Mouse (Mus musculus) forebrain, embryonic 12.5 days (tissue): ENCODE measurements around the gene Svs1. TPM values are rescaled to one million over a fixed set of nuclear protein-coding genes. Genes with fewer than 3 reads are reported as not detected.
"Not testable (repeated sequence)": the region's sequence is repeated elsewhere in the genome, so short reads cannot be mapped to it uniquely, and the experiment has no call there.

Experiments
- ATAC-seq: fragments of 200-750 bp; cut with Nextera tagmentation; 2 replicates; pipeline ENCODE4 v1.8.0; 2017; ENCODE audit warnings: moderate TSS enrichment; ENCODE audit not compliant: low FRiP score
- H3K27ac ChIP-seq: fragments of 300-500 bp; sonication (generic); 2 replicates; pipeline ENCODE4 v1.5.1; 2016; ENCODE audit warnings: mild to moderate bottlenecking
- H3K27me3 ChIP-seq: fragments of 300-500 bp; sonication (generic); 2 replicates; pipeline ENCODE4 v1.6.1; 2016; ENCODE audit warnings: mild to moderate bottlenecking
- H3K36me3 ChIP-seq: fragments of 300-500 bp; sonication (generic); replicated peaks from 2 replicates; pipeline ENCODE4 v1.6.1; 2016; ENCODE audit warnings: mild to moderate bottlenecking
- H3K4me1 ChIP-seq: fragments of 300-500 bp; sonication (generic); 2 replicates; pipeline ENCODE4 v1.6.1; 2016
- H3K4me2 ChIP-seq: fragments of 300-500 bp; sonication (generic); 2 replicates; pipeline ENCODE4 v1.6.1; 2016; ENCODE audit warnings: mild to moderate bottlenecking, moderate library complexity
- H3K4me3 ChIP-seq: fragments of 300-500 bp; sonication (generic); replicated peaks from 2 replicates; pipeline ENCODE4 v1.5.1; 2016; ENCODE audit warnings: mild to moderate bottlenecking
- H3K9ac ChIP-seq: fragments of 300-500 bp; sonication (generic); 2 replicates; pipeline ENCODE4 v1.6.1; 2016; ENCODE audit warnings: mild to moderate bottlenecking
- H3K9me3 ChIP-seq: fragments of 300-500 bp; sonication (generic); 2 replicates; pipeline ENCODE4 v1.6.1; 2016
- WGBS: fragments of 180-500 bp; shearing (Covaris S2); methylation state at CpG from one replicate; pipeline ENCODE4 v1.1.7; 2016; 5-methylcytosine and 5-hydroxymethylcytosine counted together
- polyA plus RNA-seq: library from polyadenylated mRNA; unstranded; fragments of >200 nt; fragmentation: Nextera tagmentation; extraction: Ambion mirVana; gene quantifications from 2 replicates; pipeline ENCODE4 v1.2.1, GENCODE M21; 2016

Gene Svs1
- not detected in 2 replicates for polyA plus RNA-seq

DNA sequence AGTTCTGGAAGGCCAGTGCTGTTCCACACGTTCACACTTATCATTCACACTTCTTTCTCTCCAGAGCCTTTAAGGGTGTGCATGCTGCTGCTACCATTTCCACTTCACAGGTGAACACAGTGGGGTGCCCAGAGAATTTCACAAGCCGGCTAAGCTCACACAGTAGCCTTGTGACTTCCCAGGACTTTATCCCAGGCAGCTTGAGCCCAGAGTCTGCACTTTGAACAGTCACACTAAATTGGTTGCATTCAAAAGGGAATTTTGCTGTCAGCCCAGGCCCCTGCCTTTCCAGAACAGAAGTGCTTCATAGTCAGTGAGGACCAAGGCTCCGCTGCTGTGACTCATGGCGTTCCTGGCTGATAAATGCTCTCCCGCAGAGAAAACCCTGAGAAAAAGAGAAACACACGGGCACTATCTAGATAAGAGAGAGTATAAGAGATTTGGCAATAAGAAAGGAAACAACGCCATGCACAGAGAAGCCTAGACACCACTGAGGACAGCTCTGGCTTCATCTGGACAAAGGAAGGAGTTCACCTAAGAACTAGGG lies at the start of gene Svs1:
Gene Svs1, plus strand, starts transcription at position 418 of the 547 bp plus-strand sequence.
- Histone ChIP-seq H3K9me3 (no peaks in the 10 kb centered on the region), H3K4me3 (no peak within 1 kb of the TSS), H3K4me2 (no peak within 1 kb of the TSS), H3K9ac (no peak within 1 kb of the TSS), H3K27ac (no peak within 1 kb of the TSS), H3K36me3 (no peaks in the 10 kb centered on the region), H3K27me3 (no peaks in the 10 kb centered on the region), H3K4me1 (no peaks in the 10 kb centered on the region)
- WGBS, result 68% methylated on average over 7 of the region's 7 CpGs
- no peak for ATAC-seq

DNA sequence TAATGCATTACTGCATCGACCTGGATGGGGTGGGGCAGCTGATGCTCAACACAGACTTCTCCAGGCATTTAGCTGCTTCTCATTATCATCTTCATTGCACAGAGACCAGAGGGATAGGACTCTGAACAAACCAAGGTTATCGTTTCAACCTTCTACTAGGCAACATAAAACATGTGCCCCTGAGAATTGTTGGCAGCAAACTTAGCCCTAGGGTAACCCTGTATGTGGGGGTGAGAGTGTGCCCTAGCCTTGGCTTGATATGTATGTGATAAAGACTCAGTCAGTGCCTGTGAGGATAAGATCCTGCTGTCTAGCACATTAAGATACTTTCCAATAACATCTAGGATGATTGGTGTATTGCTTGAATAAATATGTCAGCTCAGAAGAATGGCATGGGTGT lies 37.1 kb upstream of the Svs1 start:
- WGBS, result 83% methylated on average over 2 of the region's 2 CpGs
- H3K27ac ChIP-seq, result no peak overlapping the region
- ATAC-seq, result no peak
- no peaks in the 10 kb centered on the region for H3K27me3 ChIP-seq
- H3K4me2 ChIP-seq, result no peak overlapping the region
- no peak overlapping the region for H3K4me3 ChIP-seq
- H3K36me3 ChIP-seq, result no peaks in the 10 kb centered on the region
- no peaks in the 10 kb centered on the region for H3K4me1 ChIP-seq
- no peak overlapping the region for H3K9ac ChIP-seq
- no peaks in the 10 kb centered on the region for H3K9me3 ChIP-seq

DNA sequence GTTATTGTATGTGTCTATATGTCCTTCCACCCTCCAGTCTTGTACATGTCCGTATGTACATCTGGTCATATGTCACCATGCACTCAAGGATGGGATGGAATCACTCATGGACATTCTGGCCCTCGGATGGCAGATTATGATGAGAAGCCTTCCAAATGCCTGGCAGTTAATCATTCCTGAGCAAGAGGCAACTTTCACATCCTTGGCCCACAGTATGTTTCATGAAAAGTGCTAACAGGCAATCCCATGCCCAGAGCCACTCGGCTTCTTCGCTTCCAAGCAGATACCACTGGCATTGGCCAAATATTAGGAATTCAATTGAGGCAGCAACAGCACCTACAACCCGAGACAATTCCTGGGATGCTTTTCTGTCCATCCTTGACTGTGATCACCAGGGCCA lies 36.0 kb upstream of the Svs1 start:
- no peak overlapping the region for H3K9ac ChIP-seq
- no peak overlapping the region for H3K27ac ChIP-seq
- no peaks in the 10 kb centered on the region for H3K36me3 ChIP-seq
- ATAC-seq, result no peak
- no peaks in the 10 kb centered on the region for H3K27me3 ChIP-seq
- no peaks in the 10 kb centered on the region for H3K9me3 ChIP-seq
- H3K4me3 ChIP-seq, result no peak overlapping the region
- H3K4me1 ChIP-seq, result no peaks in the 10 kb centered on the region
- no peak overlapping the region for H3K4me2 ChIP-seq
- WGBS, result 86% methylated on average over 5 of the region's 5 CpGs

DNA sequence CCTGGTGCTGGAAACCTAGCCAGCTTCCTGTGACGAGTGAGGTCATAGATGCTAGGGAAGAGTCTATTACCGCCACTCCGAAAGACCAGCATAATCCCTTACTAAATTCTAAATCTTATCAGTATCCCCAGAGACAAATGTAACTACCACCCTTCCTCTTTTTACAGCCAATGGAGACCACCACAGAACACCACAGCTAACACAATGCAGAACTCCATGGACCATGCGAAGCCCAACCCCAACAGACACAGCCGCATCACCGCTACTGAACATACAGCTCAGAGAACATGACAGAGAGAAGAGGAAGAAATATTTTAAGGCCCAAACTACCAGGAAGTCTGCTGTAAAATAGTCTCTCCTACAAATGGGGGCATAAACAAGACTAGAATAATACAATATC lies 35.0 kb upstream of the Svs1 start:
- WGBS, result 90% methylated on average over 6 of the region's 6 CpGs
- no peak for ATAC-seq
- no peaks in the 10 kb centered on the region for H3K4me1 ChIP-seq

DNA sequence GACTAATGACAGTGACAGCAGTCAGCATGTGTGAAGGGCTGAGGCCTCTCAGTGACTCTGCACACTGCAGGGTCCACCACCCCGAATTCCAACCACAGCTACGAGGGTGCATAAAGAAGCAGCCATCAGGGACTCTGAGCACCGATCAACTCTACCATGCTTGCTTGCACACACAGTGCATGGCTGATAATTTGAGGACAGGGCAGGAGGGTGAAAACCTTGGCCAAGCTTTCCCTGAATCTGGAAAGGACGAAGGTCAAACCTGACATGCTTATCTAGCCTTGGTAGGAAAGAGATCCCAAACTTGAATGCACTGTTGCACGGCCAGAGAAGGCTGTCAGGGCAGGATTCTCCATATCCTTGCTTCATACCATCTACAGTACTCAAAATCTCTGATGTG lies 33.4 kb upstream of the Svs1 start:
- Histone ChIP-seq H3K4me2 (no peak overlapping the region), H3K27ac (no peak overlapping the region), H3K36me3 (no peaks in the 10 kb centered on the region), H3K4me3 (no peak overlapping the region), H3K9me3 (no peaks in the 10 kb centered on the region), H3K27me3 (no peaks in the 10 kb centered on the region), H3K9ac (no peak overlapping the region), H3K4me1 (no peaks in the 10 kb centered on the region)
- no peak for ATAC-seq
- 88% methylated on average over 5 of the region's 5 CpGs for WGBS

More for the DNA sequence above, 35.0 kb upstream of the Svs1 start:
- Histone ChIP-seq H3K9ac (no peak overlapping the region), H3K27ac (no peak overlapping the region), H3K4me3 (no peak overlapping the region), H3K36me3 (no peaks in the 10 kb centered on the region), H3K27me3 (no peaks in the 10 kb centered on the region), H3K4me2 (no peak overlapping the region), H3K9me3 (no peaks in the 10 kb centered on the region)

DNA sequence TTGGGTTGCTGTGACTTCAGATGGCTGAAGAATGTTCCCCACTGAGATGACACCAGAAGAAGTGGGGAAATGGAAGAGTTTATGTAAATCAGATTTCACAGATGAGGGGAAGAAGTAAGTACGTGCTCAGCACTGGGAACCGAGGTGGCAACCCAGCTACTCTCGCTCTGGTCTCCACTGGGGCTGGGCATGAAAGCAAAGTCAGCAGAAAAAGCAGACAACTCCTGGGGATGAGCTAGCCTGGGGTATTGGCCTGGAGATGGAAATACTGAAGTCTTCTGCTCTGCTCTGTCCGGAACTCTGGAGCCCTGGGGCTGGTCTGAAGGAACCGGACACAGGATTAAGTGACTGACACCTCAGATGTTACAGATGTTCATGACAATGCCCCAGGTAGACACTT lies 32.5 kb upstream of the Svs1 start:
- Histone ChIP-seq H3K4me1 (no peaks in the 10 kb centered on the region), H3K4me2 (no peak overlapping the region), H3K36me3 (no peaks in the 10 kb centered on the region), H3K27ac (no peak overlapping the region), H3K9ac (no peak overlapping the region), H3K4me3 (no peak overlapping the region), H3K27me3 (no peaks in the 10 kb centered on the region), H3K9me3 (no peaks in the 10 kb centered on the region)
- 79% methylated on average over 5 of the region's 5 CpGs for WGBS
- ATAC-seq, result no peak

DNA sequence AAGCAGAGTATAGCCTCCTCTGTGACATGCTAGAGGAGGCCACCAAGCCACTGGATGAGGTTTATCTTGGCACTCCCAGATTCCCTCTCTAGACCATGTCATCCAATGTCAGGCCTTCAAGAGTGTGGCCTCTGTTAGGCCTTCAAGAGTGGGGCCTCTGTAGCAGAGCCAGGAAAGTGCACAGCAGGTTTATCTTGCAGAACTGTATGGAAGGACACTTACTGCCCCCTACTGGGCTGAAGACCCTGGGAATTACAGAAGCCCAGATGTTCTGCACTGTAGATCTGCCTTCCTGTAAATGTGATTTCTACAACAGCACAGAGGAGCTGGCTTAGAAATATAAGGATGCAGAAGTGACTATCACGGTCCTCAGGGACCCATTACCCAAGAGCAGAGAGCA lies 31.7 kb upstream of the Svs1 start:
- Histone ChIP-seq H3K4me3 (no peak overlapping the region), H3K27me3 (no peaks in the 10 kb centered on the region)
- ATAC-seq, result no peak

DNA sequence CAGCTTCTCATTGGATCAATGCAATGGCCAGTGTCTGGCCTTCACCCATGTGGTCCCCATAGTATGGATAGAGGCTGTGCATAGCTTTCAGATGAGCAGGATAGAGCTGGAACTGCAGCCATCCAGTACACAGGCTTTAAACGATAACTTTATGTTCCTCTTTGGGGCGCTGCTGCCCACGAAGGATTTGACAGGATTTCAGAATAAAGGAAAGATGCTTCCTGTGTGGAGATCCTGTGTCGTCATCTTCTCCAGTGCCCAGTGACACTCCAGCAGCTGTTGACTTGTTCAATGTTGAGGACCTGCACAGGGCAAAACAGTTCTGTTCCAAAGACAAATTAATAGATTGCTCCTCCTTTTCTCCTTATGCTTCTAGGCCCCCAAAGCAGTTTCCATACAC lies 29.9 kb upstream of the Svs1 start:
- Histone ChIP-seq H3K4me2 (no peak overlapping the region), H3K9me3 (no peaks in the 10 kb centered on the region), H3K4me3 (no peak overlapping the region), H3K27me3 (0 out of 2 replicates have a peak, but pooled peaks cover 5% of the 10 kb centered on the region), H3K27ac (no peak overlapping the region), H3K9ac (no peak overlapping the region), H3K4me1 (no peaks in the 10 kb centered on the region), H3K36me3 (no peaks in the 10 kb centered on the region)
- ATAC-seq, result no peak
- 87% methylated on average over 4 of the region's 4 CpGs for WGBS

More for the DNA sequence above, 31.7 kb upstream of the Svs1 start:
- 54% methylated on average over 1 of the region's 1 CpGs for WGBS
- H3K27ac ChIP-seq, result no peak overlapping the region
- no peaks in the 10 kb centered on the region for H3K36me3 ChIP-seq
- no peaks in the 10 kb centered on the region for H3K9me3 ChIP-seq
- no peaks in the 10 kb centered on the region for H3K4me1 ChIP-seq
- H3K4me2 ChIP-seq, result no peak overlapping the region
- H3K9ac ChIP-seq, result no peak overlapping the region

DNA sequence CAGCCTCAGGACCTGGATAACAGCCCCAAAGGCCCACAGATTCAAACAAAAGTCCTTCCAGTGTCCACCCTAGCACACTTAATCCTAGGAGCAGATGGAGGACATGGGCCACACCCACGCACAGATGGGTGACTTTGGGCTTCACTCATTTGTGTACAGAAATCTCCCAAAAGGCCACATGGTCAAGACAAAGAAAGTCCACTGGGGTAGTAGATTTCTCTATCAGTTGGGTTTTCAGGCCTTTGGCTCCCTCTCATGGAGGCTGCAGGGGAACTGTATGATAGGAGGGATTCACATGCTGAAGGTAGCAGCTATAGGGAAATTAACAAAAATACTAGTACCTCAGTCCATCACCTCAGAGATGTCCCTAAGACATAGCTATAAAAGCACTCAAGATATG lies 28.6 kb upstream of the Svs1 start:
- 60% methylated on average over 1 of the region's 1 CpGs for WGBS
- Histone ChIP-seq H3K27ac (no peak overlapping the region), H3K36me3 (no peaks in the 10 kb centered on the region), H3K9me3 (no peaks in the 10 kb centered on the region), H3K27me3 (0 out of 2 replicates have a peak, but pooled peaks cover 5% of the 10 kb centered on the region), H3K9ac (no peak overlapping the region), H3K4me3 (no peak overlapping the region), H3K4me2 (no peak overlapping the region), H3K4me1 (no peaks in the 10 kb centered on the region)
- ATAC-seq, result no peak

DNA sequence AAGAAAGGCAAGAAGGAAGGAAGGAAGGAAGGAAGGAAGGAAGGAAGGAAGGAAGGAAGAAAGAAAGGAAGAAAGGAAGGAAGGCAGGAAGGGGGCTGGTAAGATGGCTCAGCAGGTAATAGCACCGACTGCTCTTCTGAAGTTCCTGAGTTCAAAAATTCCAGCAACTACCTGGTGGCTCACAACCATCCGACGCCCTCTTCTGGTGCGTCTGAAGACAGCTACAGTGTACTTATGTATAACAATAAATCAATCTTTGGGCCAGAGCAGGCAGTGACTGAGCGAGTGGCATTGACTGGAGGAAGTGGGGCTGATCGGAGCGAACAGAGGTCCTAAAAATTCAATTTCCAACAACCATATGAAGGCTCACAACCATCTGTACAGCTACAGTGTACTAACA lies 27.5 kb upstream of the Svs1 start:
- not testable (repeated sequence) for H3K4me2 ChIP-seq, H3K4me1 ChIP-seq, ATAC-seq, H3K4me3 ChIP-seq, H3K27ac ChIP-seq, H3K9ac ChIP-seq, H3K36me3 ChIP-seq, H3K27me3 ChIP-seq, H3K9me3 ChIP-seq
- WGBS, result 26% methylated on average over 7 of the region's 7 CpGs

DNA sequence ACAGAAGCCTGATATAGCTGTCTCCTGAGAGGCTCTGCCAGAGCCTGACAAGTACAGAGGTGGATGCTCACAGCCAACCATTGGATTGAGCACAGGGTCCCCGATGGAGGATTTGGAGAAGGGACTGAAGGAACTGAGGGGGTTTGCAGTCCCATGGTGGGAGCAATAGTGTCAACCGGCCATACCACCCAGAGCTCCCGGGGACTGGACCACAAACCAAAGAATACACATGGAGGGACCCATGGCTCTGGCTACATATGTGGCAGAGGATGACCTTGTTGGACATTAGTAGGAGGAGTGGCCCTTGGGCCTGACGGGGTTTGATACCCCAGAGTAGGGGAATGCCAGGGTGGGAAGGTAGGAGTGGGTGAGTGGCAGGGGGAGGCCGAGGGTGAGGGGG lies 20.0 kb upstream of the Svs1 start:
- not testable (repeated sequence) for H3K27me3 ChIP-seq, H3K9me3 ChIP-seq, ATAC-seq, H3K9ac ChIP-seq, H3K36me3 ChIP-seq, H3K4me2 ChIP-seq, H3K4me1 ChIP-seq, H3K27ac ChIP-seq, H3K4me3 ChIP-seq
- 93% methylated on average over 5 of the region's 5 CpGs for WGBS

DNA sequence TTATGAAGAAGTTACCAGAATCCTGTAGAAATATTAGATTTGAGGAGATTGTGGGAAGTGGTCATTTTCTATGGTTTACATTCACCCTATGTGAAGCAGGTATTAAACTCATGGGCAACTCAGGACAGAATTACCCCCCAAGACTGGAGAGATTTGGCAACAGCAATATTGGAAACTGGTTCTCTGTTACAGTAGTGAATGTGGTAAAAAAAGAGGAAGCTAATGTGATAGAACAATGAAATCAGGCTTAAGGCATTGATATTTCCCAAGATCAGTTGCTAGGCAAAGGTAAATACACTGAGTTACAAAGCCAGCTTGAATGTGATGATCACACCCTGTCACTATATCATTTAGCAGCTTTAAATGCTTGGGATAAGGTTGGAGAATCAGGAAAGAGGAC lies 18.8 kb upstream of the Svs1 start:
- Histone ChIP-seq H3K36me3 (no peaks in the 10 kb centered on the region), H3K27ac (no peak overlapping the region), H3K4me1 (no peaks in the 10 kb centered on the region), H3K9me3 (no peaks in the 10 kb centered on the region), H3K4me3 (no peak overlapping the region), H3K9ac (no peak overlapping the region), H3K4me2 (no peak overlapping the region), H3K27me3 (no peaks in the 10 kb centered on the region)
- no peak for ATAC-seq

DNA sequence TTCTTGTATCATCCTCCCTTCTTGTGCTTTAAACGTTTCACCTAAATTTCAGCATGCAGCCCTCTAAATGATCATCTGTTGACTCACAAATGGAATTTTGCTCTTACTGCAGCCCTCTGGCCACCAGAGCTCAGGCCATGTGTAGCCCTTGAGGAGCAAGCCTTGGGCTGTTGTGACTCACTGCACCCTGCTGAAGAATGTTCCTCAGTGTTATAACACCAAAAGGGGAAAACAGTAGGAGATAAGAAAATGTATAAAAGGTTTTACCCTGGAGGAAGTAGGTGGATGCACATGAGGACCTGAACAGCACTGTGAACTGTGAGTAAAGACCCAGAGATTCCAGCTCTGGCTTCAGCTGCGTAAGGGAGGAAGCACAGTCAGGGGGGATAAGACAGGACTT lies 12.0 kb upstream of the Svs1 start, which contains the start of gene Doxl2:
Gene Doxl2, plus strand, starts transcription at position 301 of the 400 bp plus-strand sequence.
- no peaks in the 10 kb centered on the region for H3K27me3 ChIP-seq
- H3K36me3 ChIP-seq, result no peaks in the 10 kb centered on the region
- H3K4me2 ChIP-seq, result no peak within 1 kb of the TSS
- no peak within 1 kb of the TSS for H3K9ac ChIP-seq
- WGBS, result 91% methylated on average over 2 of the region's 2 CpGs
- ATAC-seq, result no peak
- no peaks in the 10 kb centered on the region for H3K9me3 ChIP-seq
- H3K4me1 ChIP-seq, result no peaks in the 10 kb centered on the region
- H3K4me3 ChIP-seq, result no peak within 1 kb of the TSS
- H3K27ac ChIP-seq, result no peak within 1 kb of the TSS
